Mouse (Mus musculus) midbrain, postnatal 0 days (tissue): Measurements from ENCODE around the gene Pax9. TPM values are rescaled to one million over a fixed set of nuclear protein-coding genes. Genes with fewer than 3 reads are reported as not detected.

Experiments used
- ATAC-seq: fragments of 200-750 bp; cut with Nextera tagmentation; 2 replicates; pipeline ENCODE4 v1.8.0; 2017; ENCODE audit warnings: moderate number of reproducible peaks, mild to moderate bottlenecking, moderate TSS enrichment, moderate library complexity; ENCODE audit not compliant: low FRiP score
- DNase-seq: peaks from one replicate; pipeline ENCODE4 v3.0.0-alpha.2; 2015; ENCODE audit warnings: low spot score
- H3K27ac ChIP-seq: fragments of 300-500 bp; sonication (generic); 2 replicates; pipeline ENCODE4 v1.5.1; 2014; ENCODE audit warnings: low read depth, mild to moderate bottlenecking, low read length, mixed read lengths
- H3K27me3 ChIP-seq: fragments of 300-500 bp; sonication (generic); 2 replicates; pipeline ENCODE4 v1.6.1; 2014; ENCODE audit warnings: low read length, control low read depth, mixed read lengths; ENCODE audit not compliant: insufficient read depth
- H3K36me3 ChIP-seq: fragments of 300-500 bp; sonication (generic); 2 replicates; pipeline ENCODE4 v1.6.1; 2014; ENCODE audit warnings: low read length, control low read depth, mixed read lengths; ENCODE audit not compliant: insufficient read depth
- H3K4me1 ChIP-seq: fragments of 300-500 bp; sonication (generic); 2 replicates; pipeline ENCODE4 v1.6.1; 2014; ENCODE audit warnings: mild to moderate bottlenecking, control low read depth, antibody characterized with exemption, low read length, mixed read lengths; ENCODE audit not compliant: insufficient read depth
- H3K4me2 ChIP-seq: fragments of 300-500 bp; sonication (generic); 2 replicates; pipeline ENCODE4 v1.6.1; 2014; ENCODE audit warnings: low read depth, mild to moderate bottlenecking, low read length, mixed read lengths; ENCODE audit not compliant: poor library complexity, severe bottlenecking
- H3K4me3 ChIP-seq: fragments of 300-500 bp; sonication (generic); 2 replicates; pipeline ENCODE4 v1.5.1; 2014; ENCODE audit warnings: low read depth, mild to moderate bottlenecking, low read length, moderate library complexity
- H3K9ac ChIP-seq: fragments of 300-500 bp; sonication (generic); replicated peaks from 2 replicates; pipeline ENCODE4 v1.6.1; 2014; ENCODE audit warnings: mild to moderate bottlenecking, low read length, moderate library complexity, mixed read lengths; ENCODE audit not compliant: poor library complexity, severe bottlenecking
- H3K9me3 ChIP-seq: fragments of 300-500 bp; sonication (generic); 2 replicates; pipeline ENCODE4 v1.6.1; 2016; ENCODE audit warnings: low read length, control low read depth
- CTCF ChIP-seq: IDR thresholded peaks from 2 replicates; pipeline ENCODE4 v1.5.1; 2016; ENCODE audit warnings: antibody characterized with exemption, mild to moderate bottlenecking
- WGBS: fragments of 180-500 bp; shearing (Covaris S2); extraction: QIAGEN DNeasy Blood & Tissue Kit; methylation state at CpG from one replicate; pipeline ENCODE4 v1.1.7; 2014; 5-methylcytosine and 5-hydroxymethylcytosine counted together
- polyA plus RNA-seq: library from polyadenylated mRNA; unstranded; fragments of >200 nt; fragmentation: Nextera tagmentation; extraction: Ambion mirVana; gene quantifications from 2 replicates; pipeline ENCODE4 v1.2.1, GENCODE M21; 2015
- total RNA-seq: library from RNA; depleted of rRNA; stranded (reverse); fragments of >200 nt; gene quantifications from 2 replicates; pipeline ENCODE4 v1.2.3, GENCODE M21; 2014

Gene Pax9
- total and polyA plus RNA-seq, 2 experiments from 2014 or later, result not detected

- no peak for DNase-seq
- 10% methylated on average over 3 of the region's 3 CpGs for WGBS
These were observed 7.8 kb downstream of the Pax9 start for GRCm38 (mm10) chr12:56699351-56699750.

GRCm38 (mm10) chr12:56699915-56700900 is 8.6 kb downstream of the Pax9 start:
- Histone ChIP-seq H3K9me3 (no peaks in the 10 kb centered on the region), H3K27ac (no peak overlapping the region), H3K4me3 (no peak overlapping the region), H3K9ac (no peak overlapping the region), H3K27me3 (peaks cover 83% of the 10 kb centered on the region), H3K4me2 (no peak overlapping the region), H3K4me1 (0 out of 2 replicates have a peak, but pooled peaks cover 4% of the 10 kb centered on the region), H3K36me3 (no peaks in the 10 kb centered on the region)
- 2% methylated on average over 43 of the region's 44 CpGs for WGBS
- DNase-seq, result no peak
- TF ChIP-seq CTCF, result no peak
- no peak for ATAC-seq

More at GRCm38 (mm10) chr12:56699351-56699750, 7.8 kb downstream of the Pax9 start:
- Histone ChIP-seq H3K27me3 (peaks cover 83% of the 10 kb centered on the region), H3K36me3 (no peaks in the 10 kb centered on the region), H3K9ac (no peak overlapping the region), H3K4me1 (0 out of 2 replicates have a peak, but pooled peaks cover 4% of the 10 kb centered on the region), H3K4me2 (no peak overlapping the region), H3K27ac (no peak overlapping the region), H3K4me3 (no peak overlapping the region), H3K9me3 (no peaks in the 10 kb centered on the region)
- no peak for TF ChIP-seq CTCF
- ATAC-seq, result no peak

- TF ChIP-seq CTCF, result no peak
- 4% methylated on average over 6 of the region's 6 CpGs for WGBS
- no peak for DNase-seq
These were observed 9.4 kb downstream of the Pax9 start for GRCm38 (mm10) chr12:56701004-56701403.

GRCm38 (mm10) chr12:56717971-56718706 is 26.6 kb downstream of the Pax9 start:
- H3K36me3 ChIP-seq, result no peaks in the 10 kb centered on the region
- no peak for TF ChIP-seq CTCF
- H3K4me3 ChIP-seq, result no peak overlapping the region
- no peak overlapping the region for H3K27ac ChIP-seq
- H3K9me3 ChIP-seq, result no peaks in the 10 kb centered on the region
- no peaks in the 10 kb centered on the region for H3K4me1 ChIP-seq
- H3K4me2 ChIP-seq, result no peak overlapping the region
- H3K9ac ChIP-seq, result no peak overlapping the region
- DNase-seq (no peak), ATAC-seq (no peak)
- 15% methylated on average over 14 of the region's 14 CpGs for WGBS
- H3K27me3 ChIP-seq, result peaks cover 7% of the 10 kb centered on the region; the same call in 1 of the 2 replicates

More at GRCm38 (mm10) chr12:56701004-56701403, 9.4 kb downstream of the Pax9 start:
- Histone ChIP-seq H3K27me3 (peaks cover 77% of the 10 kb centered on the region), H3K27ac (no peak overlapping the region), H3K4me3 (no peak overlapping the region), H3K36me3 (no peaks in the 10 kb centered on the region), H3K9ac (no peak overlapping the region), H3K9me3 (no peaks in the 10 kb centered on the region), H3K4me1 (0 out of 2 replicates have a peak, but pooled peaks cover 4% of the 10 kb centered on the region), H3K4me2 (no peak overlapping the region)
- ATAC-seq, result no peak

DNA sequence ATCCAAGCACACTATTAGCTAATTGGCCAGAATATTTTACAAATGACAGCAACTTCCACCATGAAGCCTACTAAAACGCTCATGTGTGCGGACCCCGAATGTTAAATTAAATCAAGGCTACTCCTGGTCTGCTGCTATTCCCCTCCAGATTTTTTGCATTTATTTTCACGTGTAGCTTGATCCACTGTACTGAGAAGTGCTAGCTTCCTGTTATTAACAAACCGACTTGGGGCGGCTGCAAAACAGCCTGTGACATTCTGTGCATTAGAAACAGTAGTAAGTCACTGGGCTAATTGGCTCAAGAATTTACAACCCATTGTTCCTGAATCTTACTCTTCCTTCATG is 27.1 kb downstream of the Pax9 start:
- Histone ChIP-seq H3K4me2 (no peak overlapping the region), H3K36me3 (no peaks in the 10 kb centered on the region), H3K9ac (no peak overlapping the region), H3K27ac (no peak overlapping the region), H3K27me3 (peaks cover 7% of the 10 kb centered on the region; the same call in 1 of the 2 replicates), H3K4me1 (no peaks in the 10 kb centered on the region), H3K4me3 (no peak overlapping the region), H3K9me3 (no peaks in the 10 kb centered on the region)
- 36% methylated on average over 6 of the region's 6 CpGs for WGBS
- DNase-seq, result no peak
- ATAC-seq, result no peak
- no peak for TF ChIP-seq CTCF
